Mouse (Mus musculus): ENCODE data around the gene Gtf2ird1. TPM values are rescaled to one million over a fixed set of nuclear protein-coding genes. Genes with fewer than 3 reads are reported as not detected.
A peak's percentile ranks its signal among the peaks of the same experiment; 100 is the strongest.
"Not testable (repeated sequence)": the region's sequence is repeated elsewhere in the genome, so short reads cannot be mapped to it uniquely, and the experiment has no call there.

Gene Gtf2ird1
- polyA plus RNA-seq, 1 experiment from 2014 or later, result 48.2 TPM

- no peak overlapping the region for H3K4me3 ChIP-seq (ENCODE audit: low read length)
- 0 out of 2 replicates have a peak, but pooled peaks cover 6% of the 10 kb centered on the region for H3K9me3 ChIP-seq (replicated peaks; ENCODE audit: control insufficient read depth, low read length)
- ATAC-seq (replicated peaks; ENCODE audit: extremely low read depth, insufficient read depth, low FRiP score), result no peak
- no peak overlapping the region for H3K9ac ChIP-seq (ENCODE audit: low read length)
- no peak overlapping the region for H3K27ac ChIP-seq (ENCODE audit: low read length)
- H3K4me2 ChIP-seq (ENCODE audit: low read depth, low read length), result no peak overlapping the region
- no peaks in the 10 kb centered on the region for H3K27me3 ChIP-seq (ENCODE audit: control insufficient read depth, insufficient read depth, low read length)
- 67% methylated on average over 2 of the region's 2 CpGs for WGBS
- no peaks in the 10 kb centered on the region for H3K4me1 ChIP-seq (ENCODE audit: control insufficient read depth, insufficient read depth, low read length)
- H3K36me3 ChIP-seq (ENCODE audit: control insufficient read depth, insufficient read depth), result peaks cover 67% of the 10 kb centered on the region
These were observed 71.4 kb downstream of the Gtf2ird1 start for GRCm38 (mm10) chr5:134385106-134385505.

GRCm38 (mm10) chr5:134375256-134375655 is 81.3 kb downstream of the Gtf2ird1 start:
- H3K4me1 ChIP-seq (ENCODE audit: control insufficient read depth, insufficient read depth, low read length), result no peaks in the 10 kb centered on the region
- no peak overlapping the region for H3K4me2 ChIP-seq (ENCODE audit: low read depth, low read length)
- 90% methylated on average over 1 of the region's 1 CpGs for WGBS
- no peaks in the 10 kb centered on the region for H3K27me3 ChIP-seq (ENCODE audit: control insufficient read depth, insufficient read depth, low read length)
- no peak for ATAC-seq (replicated peaks; ENCODE audit: extremely low read depth, insufficient read depth, low FRiP score)
- H3K4me3 ChIP-seq (ENCODE audit: low read length), result no peak overlapping the region
- peak overlapping the region; percentile 77; the same call in 1 of the 2 replicates for H3K27ac ChIP-seq (ENCODE audit: low read length)
- no peaks in the 10 kb centered on the region for H3K9me3 ChIP-seq (replicated peaks; ENCODE audit: control insufficient read depth, low read length)
- H3K9ac ChIP-seq (ENCODE audit: low read length), result no peak overlapping the region
- H3K36me3 ChIP-seq (ENCODE audit: control insufficient read depth, insufficient read depth), result peaks cover 21% of the 10 kb centered on the region

- ATAC-seq (replicated peaks; ENCODE audit: extremely low read depth, insufficient read depth, low FRiP score), result peak; percentile 76
- Histone ChIP-seq H3K36me3 (ENCODE audit: control insufficient read depth, insufficient read depth) (peaks cover 21% of the 10 kb centered on the region), H3K27me3 (ENCODE audit: control insufficient read depth, insufficient read depth, low read length) (no peaks in the 10 kb centered on the region), H3K4me3 (ENCODE audit: low read length) (no peak overlapping the region), H3K9me3 (replicated peaks; ENCODE audit: control insufficient read depth, low read length) (no peaks in the 10 kb centered on the region), H3K27ac (ENCODE audit: low read length) (peak overlapping the region; percentile 77), H3K4me2 (ENCODE audit: low read depth, low read length) (no peak overlapping the region), H3K4me1 (ENCODE audit: control insufficient read depth, insufficient read depth, low read length) (no peaks in the 10 kb centered on the region), H3K9ac (ENCODE audit: low read length) (no peak overlapping the region)
These were observed 82.0 kb downstream of the Gtf2ird1 start for GRCm38 (mm10) chr5:134374546-134374945.

- Histone ChIP-seq H3K9ac (ENCODE audit: low read length) (no peak overlapping the region), H3K9me3 (replicated peaks; ENCODE audit: control insufficient read depth, low read length) (no peaks in the 10 kb centered on the region), H3K4me2 (ENCODE audit: low read depth, low read length) (no peak overlapping the region), H3K27me3 (ENCODE audit: control insufficient read depth, insufficient read depth, low read length) (no peaks in the 10 kb centered on the region), H3K4me1 (ENCODE audit: control insufficient read depth, insufficient read depth, low read length) (no peaks in the 10 kb centered on the region), H3K27ac (ENCODE audit: low read length) (peak overlapping the region; percentile 77), H3K4me3 (ENCODE audit: low read length) (no peak overlapping the region), H3K36me3 (ENCODE audit: control insufficient read depth, insufficient read depth) (peaks cover 19% of the 10 kb centered on the region)
- 54% methylated on average over 9 of the region's 9 CpGs for WGBS
- ATAC-seq (replicated peaks; ENCODE audit: extremely low read depth, insufficient read depth, low FRiP score), result no peak
These were observed 82.5 kb downstream of the Gtf2ird1 start for GRCm38 (mm10) chr5:134373912-134374488.

- no peaks in the 10 kb centered on the region for H3K9me3 ChIP-seq (replicated peaks; ENCODE audit: control insufficient read depth, low read length)
- no peak overlapping the region for H3K27ac ChIP-seq (ENCODE audit: low read length)
- no peak for ATAC-seq (replicated peaks; ENCODE audit: extremely low read depth, insufficient read depth, low FRiP score)
- H3K9ac ChIP-seq (ENCODE audit: low read length), result no peak overlapping the region
- H3K36me3 ChIP-seq (ENCODE audit: control insufficient read depth, insufficient read depth), result peaks cover 19% of the 10 kb centered on the region
- H3K4me2 ChIP-seq (ENCODE audit: low read depth, low read length), result no peak overlapping the region
- no peaks in the 10 kb centered on the region for H3K4me1 ChIP-seq (ENCODE audit: control insufficient read depth, insufficient read depth, low read length)
- H3K27me3 ChIP-seq (ENCODE audit: control insufficient read depth, insufficient read depth, low read length), result no peaks in the 10 kb centered on the region
- H3K4me3 ChIP-seq (ENCODE audit: low read length), result no peak overlapping the region
- 88% methylated on average over 6 of the region's 6 CpGs for WGBS
These were observed 83.4 kb downstream of the Gtf2ird1 start for GRCm38 (mm10) chr5:134372926-134373658.

- H3K27ac ChIP-seq (ENCODE audit: low read length), result peak overlapping the region; percentile 11; the same call in 1 of the 2 replicates
- H3K9me3 ChIP-seq (replicated peaks; ENCODE audit: control insufficient read depth, low read length), result no peaks in the 10 kb centered on the region
- H3K4me2 ChIP-seq (ENCODE audit: low read depth, low read length), result no peak overlapping the region
- no peak overlapping the region for H3K4me3 ChIP-seq (ENCODE audit: low read length)
- no peaks in the 10 kb centered on the region for H3K4me1 ChIP-seq (ENCODE audit: control insufficient read depth, insufficient read depth, low read length)
- WGBS, result 81% methylated on average over 5 of the region's 5 CpGs
- no peaks in the 10 kb centered on the region for H3K27me3 ChIP-seq (ENCODE audit: control insufficient read depth, insufficient read depth, low read length)
- no peak for ATAC-seq (replicated peaks; ENCODE audit: extremely low read depth, insufficient read depth, low FRiP score)
- H3K9ac ChIP-seq (ENCODE audit: low read length), result no peak overlapping the region
- peaks cover 18% of the 10 kb centered on the region for H3K36me3 ChIP-seq (ENCODE audit: control insufficient read depth, insufficient read depth)
These were observed 84.8 kb downstream of the Gtf2ird1 start for GRCm38 (mm10) chr5:134371511-134372289.

- Histone ChIP-seq H3K4me1 (ENCODE audit: control insufficient read depth, insufficient read depth, low read length) (no peaks in the 10 kb centered on the region), H3K4me2 (ENCODE audit: low read depth, low read length) (no peak overlapping the region), H3K4me3 (ENCODE audit: low read length) (no peak overlapping the region), H3K9ac (ENCODE audit: low read length) (no peak overlapping the region), H3K9me3 (replicated peaks; ENCODE audit: control insufficient read depth, low read length) (no peaks in the 10 kb centered on the region), H3K36me3 (ENCODE audit: control insufficient read depth, insufficient read depth) (peaks cover 18% of the 10 kb centered on the region), H3K27ac (ENCODE audit: low read length) (no peak overlapping the region), H3K27me3 (ENCODE audit: control insufficient read depth, insufficient read depth, low read length) (no peaks in the 10 kb centered on the region)
- ATAC-seq (replicated peaks; ENCODE audit: extremely low read depth, insufficient read depth, low FRiP score), result no peak
- WGBS, result 85% methylated on average over 2 of the region's 2 CpGs
These were observed 85.7 kb downstream of the Gtf2ird1 start for GRCm38 (mm10) chr5:134370831-134371230.

GRCm38 (mm10) chr5:134359101-134359500 is 97.4 kb downstream of the Gtf2ird1 start:
- no peak overlapping the region for H3K4me3 ChIP-seq (ENCODE audit: low read length)
- no peak overlapping the region for H3K27ac ChIP-seq (ENCODE audit: low read length)
- whole genome bisulfite sequencing, result 89% methylated on average over 4 of the region's 4 CpGs
- no peaks in the 10 kb centered on the region for H3K4me1 ChIP-seq (ENCODE audit: control insufficient read depth, insufficient read depth, low read length)
- H3K4me2 ChIP-seq (ENCODE audit: low read depth, low read length), result no peak overlapping the region
- H3K9ac ChIP-seq (ENCODE audit: low read length), result no peak overlapping the region
- H3K9me3 ChIP-seq (replicated peaks; ENCODE audit: control insufficient read depth, low read length), result no peaks in the 10 kb centered on the region
- no peaks in the 10 kb centered on the region for H3K27me3 ChIP-seq (ENCODE audit: control insufficient read depth, insufficient read depth, low read length)
- no peak for ATAC-seq (replicated peaks; ENCODE audit: extremely low read depth, insufficient read depth, low FRiP score)
- peaks cover 33% of the 10 kb centered on the region for H3K36me3 ChIP-seq (ENCODE audit: control insufficient read depth, insufficient read depth)

GRCm38 (mm10) chr5:134355372-134355771 is 101.1 kb downstream of the Gtf2ird1 start:
- H3K9me3 ChIP-seq (replicated peaks; ENCODE audit: control insufficient read depth, low read length); H3K4me3 ChIP-seq (ENCODE audit: low read length); H3K9ac ChIP-seq (ENCODE audit: low read length); ATAC-seq (replicated peaks; ENCODE audit: extremely low read depth, insufficient read depth, low FRiP score); H3K4me2 ChIP-seq (ENCODE audit: low read depth, low read length); H3K27ac ChIP-seq (ENCODE audit: low read length); H3K27me3 ChIP-seq (ENCODE audit: control insufficient read depth, insufficient read depth, low read length): not testable (repeated sequence)
- WGBS, result 91% methylated on average over 4 of the region's 4 CpGs
- Histone ChIP-seq H3K36me3 (ENCODE audit: control insufficient read depth, insufficient read depth) (peaks cover 21% of the 10 kb centered on the region), H3K4me1 (ENCODE audit: control insufficient read depth, insufficient read depth, low read length) (peaks cover 17% of the 10 kb centered on the region)

All from heart, embryonic 16.5 days (tissue).